Comparison of ENCODE assay signal across 17 mouse cellular contexts in genomic region chr4:123643561-123643960, GRCm38 (mm10). TPM values are rescaled to one million over a fixed set of nuclear protein-coding genes. Genes with fewer than 3 reads are reported as not detected.
DNase-seq lines count a peak whose midpoint lies in the region; ATAC-seq and TF ChIP-seq lines count a peak whose summit lies in the region.
"Had no signal": no experiment of that assay in that cellular context is flagged by ENCODE, and none has a peak within 500 bp of the region (broad histone marks: within the 10 kb centered on the region; RNA-seq: fewer than 3 reads in every experiment).

No protein-coding gene starts in this region.

- no peak overlapping the region for H3K4me2 ChIP-seq in lung, embryonic 15.5 days
- no peak overlapping the region for H3K4me2 ChIP-seq in neural tube, embryonic 15.5 days
- H3K4me2 ChIP-seq: forebrain, embryonic 15.5 days; heart, embryonic 11.5 days had no signal

- 61% methylated on average over 6 of the region's 6 CpGs for WGBS in lung, embryonic 15.5 days
- 80% methylated on average over 6 of the region's 6 CpGs for WGBS in neural tube, embryonic 15.5 days

- peak overlapping the region; percentile 48 for H3K27ac ChIP-seq in lung, embryonic 15.5 days
- H3K27ac ChIP-seq in ES-E14 (ENCODE audit: insufficient read depth, low read depth, low read length, poor library complexity, severe bottlenecking), result 0 out of 2 replicates have a peak overlapping the region, but pooled peaks have one; percentile 31
- H3K27ac ChIP-seq in neural tube, embryonic 15.5 days (replicated peaks), result peak overlapping the region; percentile 46; the same call in 1 of the 2 replicates

- in situ Hi-C loops in ES-E14 (cut with MboI; ENCODE audit: low sequenced_read_pairs in 2 of 2, unreplicated experiment in 2 of 2), result no loop called here

- no peak overlapping the region for H3K9ac ChIP-seq in lung, embryonic 15.5 days
- no peak overlapping the region for H3K9ac ChIP-seq in ES-E14 (ENCODE audit: insufficient read depth, low read depth, low read length, poor library complexity, severe bottlenecking)
- no peak overlapping the region for H3K9ac ChIP-seq in neural tube, embryonic 15.5 days (replicated peaks)
- H3K9ac ChIP-seq: forebrain, embryonic 15.5 days had no signal

- no peaks in the 10 kb centered on the region for H3K36me3 ChIP-seq in lung, embryonic 15.5 days
- H3K36me3 ChIP-seq in ES-E14 (ENCODE audit: control insufficient read depth, insufficient read depth, low read length, poor library complexity, severe bottlenecking), result no peaks in the 10 kb centered on the region
- no peaks in the 10 kb centered on the region for H3K36me3 ChIP-seq in neural tube, embryonic 15.5 days

- DNase-seq in cerebellum, postnatal 14 days, result peak; percentile 30 to 47
- no peak for DNase-seq in cerebellum, adult 8-10 months
- no peak for DNase-seq in lung, postnatal 4 days
- no peak for DNase-seq in ES-E14 (ENCODE audit: low read depth, low spot score)
- DNase-seq in left cerebral cortex, postnatal 10 days (ENCODE audit: extremely low spot score in 1 of 2, low spot score in 2 of 2), result no peak
- DNase-seq: adrenal gland, postnatal 36 days; B cell, adult 2 months; gastrocnemius, postnatal 36 days; heart, postnatal 14 days; kidney, adult 2 months; kidney, postnatal 36 days; lung, adult 18-20 months; thymus, adult 2 months had no signal

- intact Hi-C loops in left cerebral cortex, postnatal 10 days (cut with DNase I), result no loop called here

- H3K4me3 ChIP-seq in lung, embryonic 15.5 days, result no peak overlapping the region
- H3K4me3 ChIP-seq in ES-E14 (ENCODE audit: insufficient read depth in 1 of 2, low read depth in 1 of 2, low read length in 2 of 2, poor library complexity in 1 of 2, severe bottlenecking in 1 of 2), result no peak overlapping the region
- H3K4me3 ChIP-seq in neural tube, embryonic 15.5 days (replicated peaks), result no peak overlapping the region
- H3K4me3 ChIP-seq: forebrain, embryonic 15.5 days had no signal

- peaks cover 22% of the 10 kb centered on the region for H3K4me1 ChIP-seq in lung, embryonic 15.5 days
- H3K4me1 ChIP-seq in ES-E14 (ENCODE audit: control insufficient read depth in 2 of 2, insufficient read depth in 2 of 2, low read length in 2 of 2, poor library complexity in 1 of 2), result peaks cover 9 to 12% of the 10 kb centered on the region in 2 experiments
- H3K4me1 ChIP-seq in neural tube, embryonic 15.5 days, result peaks cover 14% of the 10 kb centered on the region

- no peaks in the 10 kb centered on the region for H3K27me3 ChIP-seq in lung, embryonic 15.5 days
- no peaks in the 10 kb centered on the region for H3K27me3 ChIP-seq in neural tube, embryonic 15.5 days (replicated peaks)
- H3K27me3 ChIP-seq: forebrain, embryonic 15.5 days had no signal

- ATAC-seq in lung, embryonic 15.5 days (ENCODE audit: borderline replicate concordance, extremely low read depth, low FRiP score, low TSS enrichment), result 0 out of 2 replicates have a peak, but pooled peaks have one; percentile 35
- ATAC-seq in neural tube, embryonic 15.5 days (ENCODE audit: low FRiP score), result no peak
- ATAC-seq: forebrain, embryonic 15.5 days had no signal

- no peaks in the 10 kb centered on the region for H3K9me3 ChIP-seq in lung, embryonic 15.5 days
- H3K9me3 ChIP-seq in ES-E14 (ENCODE audit: control insufficient read depth, insufficient read depth, low read depth, low read length), result no peaks in the 10 kb centered on the region
- no peaks in the 10 kb centered on the region for H3K9me3 ChIP-seq in neural tube, embryonic 15.5 days (replicated peaks)
- H3K9me3 ChIP-seq: forebrain, embryonic 15.5 days had no signal

TF ChIP-seq in ES-E14, 5 proteins besides CTCF, POLR2A, EP300 and RAD21:
- TF ChIP-seq CHD2 (IDR thresholded peaks at IDR 0.05; ENCODE audit: low read depth, low read length), result no peak
- TF ChIP-seq ZNF384 (IDR thresholded peaks at IDR 0.05; ENCODE audit: low read depth, low read length), result no peak
- TF ChIP-seq ZC3H11A (IDR thresholded peaks at IDR 0.05; ENCODE audit: borderline replicate concordance, low read depth, low read length), result no peak
- no peak for TF ChIP-seq MAFK (IDR thresholded peaks at IDR 0.05; ENCODE audit: insufficient read depth, low read depth, low read length)
- TF ChIP-seq HCFC1 (IDR thresholded peaks at IDR 0.05; ENCODE audit: borderline replicate concordance, insufficient read depth, low read length), result no peak
TF ChIP-seq in ES-E14: peak in this region for 0.

RNA-seq across cellular contexts. Expression of gene Macf1, which starts 40.6 kb away (rescaled TPM):
- polyA plus RNA-seq in lung, embryonic 15.5 days (2015; fragmentation: Nextera tagmentation; extraction: Ambion mirVana), result 64.2 and 73.1 TPM in 2 replicates
- 277 and 354 TPM in 2 replicates for total RNA-seq in ES-E14 (2012; rRNA removed)
- 57.6 and 62.6 TPM in 2 replicates for polyA plus RNA-seq in neural tube, embryonic 15.5 days (2015; fragmentation: Nextera tagmentation; extraction: Ambion mirVana)
- total RNA-seq in left cerebral cortex, postnatal 10 days (2021), result 100 to 1,000 TPM; 243 to 256 TPM

Comparison
In these comparisons a context has a peak if more than half of its experiments do, and no peak if none do; other contexts are left out.
1. DNase-seq: peak in cerebellum, postnatal 14 days (2 of 2); none in cerebellum, adult 8-10 months (single experiment), lung, postnatal 4 days (0 of 2), ES-E14 (single experiment) and left cerebral cortex, postnatal 10 days (0 of 2).
2. Peak in every context shown above with its lines, with median percentiles within 50 percentile points of each other: H3K27ac ChIP-seq.